In the genomic region with DNA sequence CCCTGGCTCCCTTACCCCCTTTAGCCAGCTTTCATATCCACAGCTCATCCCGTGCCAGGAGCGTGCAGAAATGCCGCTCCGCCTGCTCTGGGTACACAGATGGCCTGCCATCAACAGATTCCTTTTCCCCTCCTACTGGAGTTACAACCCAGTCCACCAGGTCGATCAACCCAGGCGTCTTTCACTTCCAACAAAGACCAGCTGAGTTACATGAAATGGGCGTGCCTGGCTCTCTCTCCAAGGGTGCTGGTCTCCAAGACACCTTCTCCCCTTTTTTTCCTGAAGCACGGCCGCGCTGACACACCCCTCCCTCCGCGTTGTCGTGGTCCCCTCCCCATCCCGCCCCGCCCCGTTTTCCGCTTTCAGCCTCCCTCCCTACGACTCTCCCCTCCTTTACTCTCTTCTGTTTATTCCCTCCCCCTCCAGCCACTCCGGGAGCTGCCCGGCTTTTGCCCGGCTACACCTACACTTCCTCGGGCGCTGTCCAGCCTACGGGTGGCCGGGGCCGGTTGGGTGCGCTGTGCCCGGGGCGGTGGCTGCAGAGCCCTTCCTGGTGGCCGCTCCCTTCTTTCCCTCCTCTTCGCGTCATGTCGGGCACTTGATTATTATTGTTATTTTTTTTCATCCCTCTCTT, we compare ENCODE assay signal across 8 mouse cellular contexts. TPM values are rescaled to one million over a fixed set of nuclear protein-coding genes. Genes with fewer than 3 reads are reported as not detected.
DNase-seq lines count a peak whose midpoint lies in the region; ATAC-seq and TF ChIP-seq lines count a peak whose summit lies in the region.

No protein-coding gene starts in this region.

- H3K36me3 ChIP-seq in forebrain, embryonic 13.5 days (ENCODE audit: poor library complexity, severe bottlenecking): no peaks in the 10 kb centered on the region
- no peaks in the 10 kb centered on the region for H3K36me3 ChIP-seq in intestine, embryonic 14.5 days (ENCODE audit: control insufficient read depth, insufficient read depth, low read length)
- no peaks in the 10 kb centered on the region for H3K36me3 ChIP-seq in liver, embryonic 14.5 days (replicated peaks; ENCODE audit: control insufficient read depth, insufficient read depth, low read depth)
- no peaks in the 10 kb centered on the region for H3K36me3 ChIP-seq in neural tube, embryonic 13.5 days

- H3K4me1 ChIP-seq in forebrain, embryonic 13.5 days: peaks cover 17% of the 10 kb centered on the region; the same call in 1 of the 2 replicates
- H3K4me1 ChIP-seq in intestine, embryonic 14.5 days (replicated peaks; ENCODE audit: control insufficient read depth, insufficient read depth, low read length): 0 out of 2 replicates have a peak, but pooled peaks cover 5% of the 10 kb centered on the region
- H3K4me1 ChIP-seq in liver, embryonic 14.5 days (replicated peaks; ENCODE audit: control insufficient read depth in 2 of 2, insufficient read depth in 2 of 2, low read length in 1 of 2): no peaks in the 10 kb centered on the region
- peaks cover 38% of the 10 kb centered on the region for H3K4me1 ChIP-seq in neural tube, embryonic 13.5 days (replicated peaks)

- TF ChIP-seq EP300 in liver, embryonic 14.5 days (IDR thresholded peaks at IDR 0.05; ENCODE audit: low read depth): no peak

- peak overlapping the region; percentile 91 for H3K27ac ChIP-seq in forebrain, embryonic 13.5 days
- no peak overlapping the region for H3K27ac ChIP-seq in intestine, embryonic 14.5 days (ENCODE audit: low read depth)
- H3K27ac ChIP-seq in liver, embryonic 14.5 days: no peak overlapping the region
- peak overlapping the region; percentile 97 for H3K27ac ChIP-seq in neural tube, embryonic 13.5 days (replicated peaks)

- DNase-seq in heart, adult 11 months: peak; percentile 88
- DNase-seq in heart, postnatal 25 days (ENCODE audit: low spot score): no peak
- DNase-seq in intestine, embryonic 14.5 days (ENCODE audit: low spot score): peak; percentile 70
- no peak for DNase-seq in liver, embryonic 14.5 days (ENCODE audit: low read depth in 3 of 3, low spot score in 3 of 3)
- no peak for DNase-seq in thymus, postnatal 0 days (ENCODE audit: low spot score)

- peak overlapping the region; percentile 61 for H3K4me3 ChIP-seq in forebrain, embryonic 13.5 days
- peak overlapping the region; percentile 29 for H3K4me3 ChIP-seq in intestine, embryonic 14.5 days (ENCODE audit: low read depth, low read length)
- no peak overlapping the region for H3K4me3 ChIP-seq in liver, embryonic 14.5 days (ENCODE audit: insufficient read depth in 1 of 2, low read depth in 2 of 2, low read length in 2 of 2)
- peak overlapping the region; percentile 62 for H3K4me3 ChIP-seq in neural tube, embryonic 13.5 days

- intact Hi-C loops in heart, postnatal 25 days (cut with DNase I): no loop called here

- WGBS in forebrain, embryonic 13.5 days: under 1% methylated on average over 32 of the region's 33 CpGs
- WGBS in intestine, embryonic 14.5 days: 1% methylated on average over 33 of the region's 33 CpGs
- 2% methylated on average over 33 of the region's 33 CpGs for WGBS in liver, embryonic 14.5 days (ENCODE audit: insufficient replicate concordance)
- WGBS in neural tube, embryonic 13.5 days: under 1% methylated on average over 33 of the region's 33 CpGs

- peak; percentile 74 for ATAC-seq in cerebellum, adult (ENCODE audit: insufficient number of reproducible peaks, low FRiP score, low TSS enrichment)
- ATAC-seq in forebrain, embryonic 13.5 days: peak; percentile 86
- ATAC-seq in intestine, embryonic 14.5 days (replicated peaks; ENCODE audit: low FRiP score, low TSS enrichment, low read depth): peak; percentile 89
- ATAC-seq in liver, embryonic 14.5 days (ENCODE audit: insufficient read depth): no peak
- ATAC-seq in neural tube, embryonic 13.5 days (ENCODE audit: low read depth): peak; percentile 84

- H3K27me3 ChIP-seq in forebrain, embryonic 13.5 days: no peaks in the 10 kb centered on the region
- H3K27me3 ChIP-seq in intestine, embryonic 14.5 days (replicated peaks; ENCODE audit: control insufficient read depth, insufficient read depth, low read length): peaks cover 31% of the 10 kb centered on the region
- H3K27me3 ChIP-seq in liver, embryonic 14.5 days (ENCODE audit: control insufficient read depth, insufficient read depth, low read length): peaks cover 25% of the 10 kb centered on the region
- no peaks in the 10 kb centered on the region; the same call in 1 of the 2 replicates for H3K27me3 ChIP-seq in neural tube, embryonic 13.5 days

- no peaks in the 10 kb centered on the region for H3K9me3 ChIP-seq in forebrain, embryonic 13.5 days (replicated peaks)
- H3K9me3 ChIP-seq in intestine, embryonic 14.5 days (ENCODE audit: control insufficient read depth, low read length): no peaks in the 10 kb centered on the region
- no peaks in the 10 kb centered on the region for H3K9me3 ChIP-seq in liver, embryonic 14.5 days (ENCODE audit: control insufficient read depth, low read length)
- H3K9me3 ChIP-seq in neural tube, embryonic 13.5 days: no peaks in the 10 kb centered on the region

- H3K9ac ChIP-seq in forebrain, embryonic 13.5 days: peak overlapping the region; percentile 77
- no peak overlapping the region for H3K9ac ChIP-seq in intestine, embryonic 14.5 days (ENCODE audit: low read length)
- no peak overlapping the region for H3K9ac ChIP-seq in liver, embryonic 14.5 days (replicated peaks)
- peak overlapping the region; percentile 89 for H3K9ac ChIP-seq in neural tube, embryonic 13.5 days

- TF ChIP-seq CTCF in liver, embryonic 14.5 days (IDR thresholded peaks at IDR 0.05; ENCODE audit: low read depth): no peak

- peak overlapping the region; percentile 81 for H3K4me2 ChIP-seq in forebrain, embryonic 13.5 days
- H3K4me2 ChIP-seq in intestine, embryonic 14.5 days (ENCODE audit: low read length): peak overlapping the region; percentile 56
- peak overlapping the region; percentile 31; the same call in 1 of the 2 replicates for H3K4me2 ChIP-seq in liver, embryonic 14.5 days (ENCODE audit: low read depth)
- H3K4me2 ChIP-seq in neural tube, embryonic 13.5 days: peak overlapping the region; percentile 74

RNA-seq across cellular contexts. Expression of gene Dnajc6, which starts 53.6 kb away (rescaled TPM):
- total RNA-seq in heart, postnatal 25 days (2021): under 1 TPM; 0.42 to 0.56 TPM
- polyA plus RNA-seq in forebrain, embryonic 13.5 days (2015; fragmentation: Nextera tagmentation; extraction: Ambion mirVana): 10.8 and 13.2 TPM in 2 replicates
- 1.5 and 2.1 TPM in 2 replicates for polyA plus RNA-seq in intestine, embryonic 14.5 days (2014; fragmentation: Nextera tagmentation; extraction: Ambion mirVana)
- 0.15 and 0.16 TPM in 2 replicates for polyA plus RNA-seq in liver, embryonic 14.5 days (2012; rRNA removed)
- polyA plus RNA-seq in liver, embryonic 14.5 days (2014; fragmentation: Nextera tagmentation; extraction: Ambion mirVana): 0.08 and 0.16 TPM in 2 replicates
- polyA plus RNA-seq in neural tube, embryonic 13.5 days (2015; fragmentation: Nextera tagmentation; extraction: Ambion mirVana): 34.1 and 34.2 TPM in 2 replicates
- polyA plus RNA-seq in thymus, postnatal 0 days (2015; fragmentation: Nextera tagmentation; extraction: Ambion mirVana): 9.6 and 13.8 TPM in 2 replicates

Comparison
In these comparisons a context has a peak if more than half of its experiments do, and no peak if none do; other contexts are left out.
1. DNase-seq: peak in heart, adult 11 months (single experiment) and intestine, embryonic 14.5 days (single experiment); none in heart, postnatal 25 days (single experiment), liver, embryonic 14.5 days (0 of 3) and thymus, postnatal 0 days (single experiment).
2. H3K27ac ChIP-seq: peak in forebrain, embryonic 13.5 days (single experiment) and neural tube, embryonic 13.5 days (single experiment); none in intestine, embryonic 14.5 days (single experiment) and liver, embryonic 14.5 days (single experiment).
3. H3K4me2 ChIP-seq: peak in every context shown above with its lines; median percentile 81 in forebrain, embryonic 13.5 days; 74 in neural tube, embryonic 13.5 days; 56 in intestine, embryonic 14.5 days; 31 in liver, embryonic 14.5 days.
4. H3K4me3 ChIP-seq: peak in forebrain, embryonic 13.5 days (single experiment), intestine, embryonic 14.5 days (single experiment) and neural tube, embryonic 13.5 days (single experiment); none in liver, embryonic 14.5 days (0 of 2).
5. H3K9ac ChIP-seq: peak in forebrain, embryonic 13.5 days (single experiment) and neural tube, embryonic 13.5 days (single experiment); none in intestine, embryonic 14.5 days (single experiment) and liver, embryonic 14.5 days (single experiment).